In the genomic region with DNA sequence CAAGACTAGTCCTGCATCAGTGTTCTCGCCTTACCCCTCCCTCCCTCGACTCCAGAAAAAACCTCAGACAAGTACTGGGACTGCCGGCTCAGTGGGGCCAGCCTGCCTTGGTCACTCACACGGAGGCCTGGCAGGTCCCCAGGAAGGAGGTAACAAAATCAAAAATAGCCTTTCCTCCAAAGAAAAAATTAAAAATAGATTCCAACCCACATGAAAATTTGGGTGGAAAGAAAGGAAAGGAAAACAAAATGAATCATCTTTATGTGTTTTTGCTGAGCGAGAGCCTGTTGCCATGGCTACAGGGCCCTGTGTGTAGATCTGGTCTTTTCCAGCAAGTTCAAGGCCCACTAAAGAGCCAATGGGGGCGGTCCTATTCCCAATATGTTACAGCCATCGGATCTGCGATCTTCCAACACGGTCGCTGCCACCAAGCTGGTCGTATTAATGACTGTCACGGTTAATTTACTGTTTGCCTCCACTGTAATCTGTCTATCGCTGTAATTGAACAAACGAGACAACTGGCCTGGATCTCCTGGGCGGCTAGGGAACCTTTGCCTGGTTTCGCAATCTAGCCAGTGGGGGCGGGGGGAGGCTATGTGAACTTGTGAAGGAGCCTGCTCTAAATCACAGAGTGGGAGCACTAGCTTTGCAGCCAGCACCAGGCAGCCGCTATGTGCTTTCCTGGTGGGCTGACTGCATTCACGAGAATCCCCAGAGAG, we compare ENCODE assay signal across 8 mouse cellular contexts.
DNase-seq lines count a peak whose midpoint lies in the region; ATAC-seq lines count a peak whose summit lies in the region.

No protein-coding gene starts in this region.

- H3K27me3 ChIP-seq in embryonic facial prominence, embryonic 10.5 days (replicated peaks; ENCODE audit: low read depth, poor library complexity, severe bottlenecking) = peaks cover 27% of the 10 kb centered on the region
- no peaks in the 10 kb centered on the region for H3K27me3 ChIP-seq in heart, embryonic 16.5 days (ENCODE audit: control insufficient read depth, insufficient read depth, low read length)
- H3K27me3 ChIP-seq in neural tube, embryonic 12.5 days (replicated peaks) = no peaks in the 10 kb centered on the region; the same call in 1 of the 2 replicates

- H3K9me3 ChIP-seq in embryonic facial prominence, embryonic 10.5 days = no peaks in the 10 kb centered on the region
- H3K9me3 ChIP-seq in heart, embryonic 16.5 days (replicated peaks; ENCODE audit: control insufficient read depth, low read length) = no peaks in the 10 kb centered on the region
- H3K9me3 ChIP-seq in neural tube, embryonic 12.5 days = no peaks in the 10 kb centered on the region

- no peak overlapping the region for H3K4me3 ChIP-seq in embryonic facial prominence, embryonic 10.5 days
- no peak overlapping the region for H3K4me3 ChIP-seq in heart, embryonic 16.5 days (ENCODE audit: low read length)
- H3K4me3 ChIP-seq in neural tube, embryonic 12.5 days = no peak overlapping the region

- peak overlapping the region; percentile 11; the same call in 1 of the 2 replicates for H3K4me2 ChIP-seq in heart, embryonic 16.5 days (ENCODE audit: low read depth, low read length)
- H3K4me2 ChIP-seq in neural tube, embryonic 12.5 days (replicated peaks) = peak overlapping the region; percentile 19; the same call in 1 of the 2 replicates

- WGBS in embryonic facial prominence, embryonic 10.5 days = 66% methylated on average over 19 of the region's 19 CpGs
- WGBS in heart, embryonic 16.5 days = 56% methylated on average over 19 of the region's 19 CpGs
- 52% methylated on average over 19 of the region's 19 CpGs for WGBS in neural tube, embryonic 12.5 days

- H3K36me3 ChIP-seq in embryonic facial prominence, embryonic 10.5 days (replicated peaks) = no peaks in the 10 kb centered on the region
- H3K36me3 ChIP-seq in heart, embryonic 16.5 days (ENCODE audit: control insufficient read depth, insufficient read depth) = no peaks in the 10 kb centered on the region
- no peaks in the 10 kb centered on the region for H3K36me3 ChIP-seq in neural tube, embryonic 12.5 days

- DNase-seq in layer of hippocampus, adult 11-12 months (ENCODE audit: low spot score) = peak; percentile 27
- DNase-seq in layer of hippocampus, postnatal 10 days (ENCODE audit: low spot score in 2 of 2) = no peak
- peak; percentile 12 for DNase-seq in embryonic facial prominence, embryonic 10.5 days (ENCODE audit: low spot score)
- peak; percentile 61 for DNase-seq in layer of hippocampus, adult 9-11 months
- peak; percentile 46 to 65 for DNase-seq in urinary bladder, postnatal 4 days (ENCODE audit: low spot score in 2 of 2)

- H3K27ac ChIP-seq in embryonic facial prominence, embryonic 10.5 days (replicated peaks) = peak overlapping the region; percentile 48
- no peak overlapping the region for H3K27ac ChIP-seq in heart, embryonic 16.5 days (ENCODE audit: low read length)
- no peak overlapping the region for H3K27ac ChIP-seq in neural tube, embryonic 12.5 days

- H3K9ac ChIP-seq in heart, embryonic 16.5 days (ENCODE audit: low read length) = no peak overlapping the region
- H3K9ac ChIP-seq in neural tube, embryonic 12.5 days = no peak overlapping the region

- ATAC-seq in heart, embryonic 16.5 days (replicated peaks; ENCODE audit: extremely low read depth, insufficient read depth, low FRiP score) = no peak
- ATAC-seq in neural tube, embryonic 12.5 days (ENCODE audit: low FRiP score, low read depth) = peak; percentile 58; the same call in 1 of the 2 replicates
- no peak for ATAC-seq in erythroid progenitor cell, adult 5-6 weeks (replicated peaks; ENCODE audit: low FRiP score, poor library complexity, severe bottlenecking)

- H3K4me1 ChIP-seq in embryonic facial prominence, embryonic 10.5 days = peaks cover 6% of the 10 kb centered on the region
- no peaks in the 10 kb centered on the region for H3K4me1 ChIP-seq in heart, embryonic 16.5 days (ENCODE audit: control insufficient read depth, insufficient read depth, low read length)
- H3K4me1 ChIP-seq in neural tube, embryonic 12.5 days = no peaks in the 10 kb centered on the region

Comparison
In these comparisons a context has a peak if more than half of its experiments do, and no peak if none do; other contexts are left out.
1. DNase-seq: peak in layer of hippocampus, adult 11-12 months (single experiment), embryonic facial prominence, embryonic 10.5 days (single experiment), layer of hippocampus, adult 9-11 months (single experiment) and urinary bladder, postnatal 4 days (2 of 2); none in layer of hippocampus, postnatal 10 days (0 of 2).